Mouse (Mus musculus) left cerebral cortex, postnatal 10 days (tissue): Measurements from ENCODE around the gene Itpr3. TPM values are rescaled to one million over a fixed set of nuclear protein-coding genes. Genes with fewer than 3 reads are reported as not detected.
A peak's percentile ranks its signal among the peaks of the same experiment; 100 is the strongest.

Source experiments
- DNase-seq, 2 experiments: peaks; one replicate each; pipeline ENCODE4 v3.0.0; 2021 to 2022; ENCODE audit warnings: low spot score in 2 of 2, mixed read lengths in 1 of 2; ENCODE audit errors: extremely low spot score in 1 of 2
- intact Hi-C: fragments of 180-260 bp; cut with DNase I; formaldehyde crosslinking; loops from one replicate; pipeline ENCODE4 v1.15.1; 2025
- total RNA-seq, 2 experiments: library from RNA; stranded (reverse); gene quantifications; 2 replicates each; pipeline ENCODE4 v1.2.3; 2021

The Itpr3 gene
- total RNA-seq: 1 to 10 TPM; 2.1 to 2.9 TPM

GRCm38 (mm10) chr17:27056812-27057516 lies at the start of gene Itpr3:
Gene Itpr3, plus strand, starts transcription at chr17:27057304.
- intact Hi-C loops: no loop called here
- DNase-seq: peak in 1 of 2 experiments; percentile 81

DNA sequence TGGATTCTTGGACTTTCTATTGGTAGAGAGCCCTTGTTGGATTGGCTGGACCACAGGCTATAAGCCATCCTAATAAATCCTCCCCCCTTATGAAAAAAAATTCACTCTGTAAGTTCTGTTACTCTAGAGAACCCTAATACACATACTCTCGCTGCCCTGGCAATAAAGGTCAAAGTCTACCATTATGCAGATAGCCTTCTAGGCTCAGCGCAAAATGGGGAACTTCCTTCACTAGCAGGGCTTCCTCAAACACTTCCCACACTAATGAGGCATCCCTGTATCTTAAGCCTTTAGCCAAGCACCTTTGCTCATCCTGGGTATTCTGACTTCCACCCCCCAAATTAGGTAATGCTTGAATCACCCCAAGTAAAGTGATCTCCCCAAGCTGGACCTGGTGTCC lies 48.8 kb upstream of the Itpr3 start:
- no peak for DNase-seq
- intact Hi-C loops: no loop called here

DNA sequence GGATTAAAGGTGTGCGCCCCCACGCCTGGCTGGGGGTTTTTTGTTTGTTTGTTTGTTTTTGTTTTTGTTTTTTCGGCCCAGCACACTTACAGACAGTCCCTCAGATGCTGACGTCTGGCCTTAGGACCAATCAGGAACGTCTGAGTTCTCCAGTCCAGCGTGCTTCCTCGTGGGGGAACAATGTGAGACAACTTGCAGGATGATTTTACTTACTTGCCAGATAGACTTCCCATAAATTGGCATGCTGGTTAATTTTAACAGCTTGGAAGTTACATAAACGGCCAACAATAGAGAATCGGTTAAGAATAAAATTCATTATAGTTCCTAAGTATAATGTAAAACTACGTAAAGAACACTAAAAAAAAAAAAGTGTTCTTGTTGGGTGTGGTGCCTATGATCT lies 45.9 kb upstream of the Itpr3 start:
- intact Hi-C loops: no loop called here
- no peak for DNase-seq

DNA sequence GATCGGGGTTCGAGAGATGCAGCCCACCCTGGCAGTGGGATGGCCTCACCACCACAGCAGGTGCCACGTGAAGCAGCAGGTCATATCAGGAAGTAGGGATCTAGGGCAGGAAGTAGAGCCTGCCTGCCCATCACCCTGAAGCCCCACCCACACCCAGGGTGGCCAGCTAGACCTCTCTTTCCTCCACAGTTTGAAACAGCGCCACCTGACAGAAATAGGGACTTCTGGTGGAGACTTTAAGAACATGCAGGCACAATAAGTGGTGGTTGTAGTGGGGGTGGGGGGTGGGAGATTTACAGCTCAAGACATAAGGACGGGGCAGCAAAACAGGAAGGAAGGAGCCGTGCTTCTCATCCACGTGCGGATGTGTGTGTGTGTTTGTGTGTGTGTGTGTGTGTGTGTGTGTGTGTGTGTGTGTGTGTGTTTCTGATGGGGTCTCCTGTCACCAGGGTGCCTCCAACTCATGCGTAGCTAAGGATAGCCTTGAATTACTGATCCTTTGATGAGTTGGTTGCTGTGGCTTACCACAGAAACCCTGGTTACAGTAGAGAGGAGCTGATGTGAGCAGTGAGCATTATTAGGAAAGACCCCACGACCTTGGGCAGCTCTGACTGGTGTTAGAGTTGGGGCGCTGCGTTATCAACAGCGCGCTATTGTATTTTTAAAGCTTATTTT lies 45.0 kb upstream of the Itpr3 start:
- intact Hi-C loops: no loop called here
- DNase-seq: peak in 1 of 2 experiments; percentile 72

DNA sequence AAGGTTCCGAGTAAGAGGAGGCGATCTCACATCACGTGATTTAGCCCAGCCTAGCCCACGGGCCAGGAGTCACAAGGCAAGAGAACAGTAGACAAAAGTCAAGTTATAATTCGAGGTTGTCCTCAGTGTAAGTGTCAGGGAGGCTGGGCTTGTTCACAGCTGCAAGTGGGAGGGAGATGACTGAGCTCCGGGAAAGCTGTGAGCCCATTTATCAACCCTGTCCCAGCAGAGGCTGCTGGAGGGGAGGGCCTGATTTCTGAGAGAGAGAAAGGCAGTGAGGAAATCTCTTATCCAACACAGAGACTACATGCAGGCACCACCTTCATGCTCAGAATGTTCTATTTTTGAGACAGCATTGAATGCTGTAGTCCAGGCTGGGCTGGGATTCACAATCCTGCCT lies 44.2 kb upstream of the Itpr3 start:
- intact Hi-C loops: no loop called here
- no peak for DNase-seq

DNA sequence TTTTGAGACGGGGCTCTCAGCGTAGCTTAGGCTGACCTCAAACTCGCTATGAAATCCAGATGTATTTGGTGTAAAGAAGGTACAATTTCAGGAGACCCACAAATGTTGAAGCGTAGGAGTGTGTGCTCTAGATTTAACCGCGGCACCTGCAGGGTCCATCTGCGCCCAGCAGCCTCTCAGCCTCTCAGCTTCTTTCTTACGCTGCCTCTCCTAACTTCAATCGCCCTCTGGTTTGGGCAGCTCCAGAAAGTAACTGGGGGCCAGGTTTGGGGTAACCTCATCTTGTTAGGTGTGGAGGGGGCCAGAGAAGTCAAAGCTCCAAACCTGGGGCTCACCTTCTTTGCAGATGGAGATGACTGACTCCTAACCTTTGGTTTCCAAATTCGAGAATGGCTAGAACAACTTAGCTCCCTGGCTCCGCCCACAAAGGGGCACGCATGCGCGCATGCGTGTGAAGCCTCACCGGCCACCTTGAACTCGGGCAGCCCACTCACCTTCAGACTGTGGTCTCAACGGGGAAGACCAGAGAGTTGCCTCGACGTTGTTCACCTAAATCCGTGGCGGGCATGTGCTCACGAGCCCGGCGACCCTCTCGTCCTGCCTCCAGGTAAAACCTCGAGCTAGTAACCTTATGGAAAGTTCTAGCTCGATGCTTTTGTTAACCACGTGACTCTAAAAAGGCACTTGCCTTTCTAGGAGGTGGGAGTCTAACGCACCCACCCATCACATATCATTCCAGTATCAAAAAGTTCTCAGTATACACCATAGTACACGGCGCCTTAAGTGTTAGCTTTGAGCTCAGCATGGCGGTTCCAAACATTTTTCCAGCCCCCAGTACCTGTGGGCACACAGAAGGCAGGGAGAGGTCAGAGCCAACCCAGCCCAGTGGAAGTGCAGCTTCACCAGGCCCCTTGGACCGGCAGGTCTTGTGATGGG lies 39.3 kb upstream of the Itpr3 start:
- intact Hi-C loops: loop anchor here (5.0 kb wide), 1 partner anchor 46 kb away; the partner anchor contains the start of gene Zbtb9
- DNase-seq: peak; percentile 68 to 90

GRCm38 (mm10) chr17:27018555-27019196 lies 38.4 kb upstream of the Itpr3 start:
- peak in 1 of 2 experiments; percentile 55 for DNase-seq
- intact Hi-C loops: loop anchor here (5.0 kb wide), 1 partner anchor 46 kb away; the partner anchor contains the start of gene Zbtb9

DNA sequence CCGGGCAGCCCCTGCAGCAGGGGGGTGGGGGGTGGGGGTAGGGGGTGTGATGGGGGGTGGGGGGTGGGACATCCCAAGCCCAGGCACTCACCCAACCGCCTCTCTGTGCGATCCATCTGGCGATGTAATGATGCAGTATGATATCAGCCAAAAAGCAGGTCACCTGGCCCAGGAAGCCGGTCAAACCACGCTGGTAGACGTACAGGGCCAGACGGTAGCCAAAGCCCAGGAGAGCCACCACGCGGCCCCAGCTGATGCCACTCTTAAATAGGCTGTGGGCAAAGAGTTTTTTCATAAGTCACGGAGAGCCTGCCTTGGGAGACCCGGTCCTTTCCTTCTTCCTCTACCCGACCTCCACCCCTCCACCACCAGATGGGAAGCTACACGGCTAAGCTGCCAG lies 36.0 kb upstream of the Itpr3 start:
- intact Hi-C loops: no loop called here
- no peak for DNase-seq

- intact Hi-C loops: no loop called here
- DNase-seq: no peak
These were observed 35.4 kb upstream of the Itpr3 start for GRCm38 (mm10) chr17:27021736-27022135.

DNA sequence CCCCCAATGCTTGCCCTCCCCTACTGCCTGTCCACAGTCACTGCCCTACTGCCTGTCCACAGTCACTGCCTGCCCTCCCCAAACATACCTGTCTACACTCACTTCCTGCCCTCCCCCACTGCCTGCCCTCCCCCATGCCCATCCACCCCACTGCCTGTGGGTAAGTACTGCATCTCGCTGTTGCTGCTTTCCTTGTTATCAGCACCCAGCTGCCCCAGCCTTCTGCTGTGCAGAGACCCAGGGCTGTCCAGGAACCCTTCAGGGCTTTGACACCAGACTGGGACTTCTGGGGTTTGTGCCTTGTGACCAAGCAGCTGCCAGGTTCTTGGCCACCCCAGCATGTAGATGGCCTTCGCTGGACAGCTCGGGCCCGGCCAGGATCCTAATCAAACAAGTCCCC lies 33.8 kb upstream of the Itpr3 start:
- no peak for DNase-seq
- intact Hi-C loops: no loop called here

DNA sequence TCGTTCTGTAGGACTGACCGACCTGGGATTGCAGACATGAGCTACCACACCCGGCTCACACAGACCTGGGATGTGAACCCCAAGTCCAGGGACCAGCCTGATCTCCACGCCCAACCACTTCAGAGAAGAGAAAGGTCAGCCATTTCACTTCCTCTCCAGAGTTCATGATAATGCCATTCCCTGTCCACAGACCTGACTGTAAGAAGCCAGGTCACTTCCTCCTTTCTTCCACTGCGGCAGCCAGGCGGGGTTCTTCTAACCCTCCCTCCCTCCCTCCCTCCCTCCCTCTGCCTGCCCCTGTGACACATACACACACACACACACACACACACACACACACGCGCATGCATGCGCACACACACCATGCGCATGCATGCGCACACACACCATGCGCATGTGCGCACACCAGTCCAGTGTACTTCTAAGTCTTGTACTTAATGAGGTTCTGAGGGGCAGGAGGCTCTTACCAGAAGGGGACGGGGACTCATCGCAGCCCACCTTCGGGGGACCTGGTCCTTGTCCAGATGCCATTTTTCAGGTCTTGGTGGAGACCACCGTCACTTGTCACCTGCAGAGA lies 31.7 kb upstream of the Itpr3 start:
- no peak for DNase-seq
- intact Hi-C loops: loop anchor here (5.0 kb wide), 1 partner anchor 88 kb away; the partner anchor contains the start of gene Cuta

DNA sequence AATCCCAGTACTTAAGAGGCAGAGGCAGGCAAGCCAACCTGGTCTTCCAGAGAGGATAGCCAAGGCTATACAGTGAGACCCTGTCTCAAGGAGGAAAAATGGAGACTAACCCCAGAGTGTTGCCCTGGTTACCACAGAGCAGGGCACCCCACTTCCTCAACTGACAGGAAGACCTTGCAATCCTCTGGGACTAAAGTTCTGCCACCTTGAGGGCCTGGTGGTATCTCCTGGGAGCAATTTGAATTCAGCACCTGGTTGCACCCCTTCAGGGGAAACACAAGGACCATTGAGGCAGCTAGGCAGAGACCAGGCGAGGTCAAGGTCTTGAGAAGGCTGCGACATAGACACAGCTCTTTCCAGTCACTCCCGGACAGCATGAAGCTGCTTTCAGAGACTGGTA lies 31.2 kb upstream of the Itpr3 start:
- DNase-seq: no peak
- intact Hi-C loops: loop anchor here (5.0 kb wide), 1 partner anchor 89 kb away; the partner anchor contains the start of gene Cuta

GRCm38 (mm10) chr17:27027460-27028283 lies 29.4 kb upstream of the Itpr3 start:
- intact Hi-C loops: loop anchor here (5.0 kb wide), 1 partner anchor 90 kb away; the partner anchor contains the start of gene Cuta
- peak in 1 of 2 experiments; percentile 78 for DNase-seq

GRCm38 (mm10) chr17:27028284-27028795 lies 28.8 kb upstream of the Itpr3 start:
- intact Hi-C loops: loop anchor here (5.0 kb wide), 1 partner anchor 91 kb away; the partner anchor contains the start of gene Cuta

GRCm38 (mm10) chr17:27028909-27029308 lies 28.2 kb upstream of the Itpr3 start, which contains the start of gene Bak1:
Gene Bak1, minus strand, starts transcription at chr17:27029009.
- intact Hi-C loops: loop anchor here (5.0 kb wide), 1 partner anchor 92 kb away; the partner anchor contains the start of gene Cuta
- no peak for DNase-seq

More at GRCm38 (mm10) chr17:27028284-27028795, 28.8 kb upstream of the Itpr3 start:
- peak; percentile 85 to 93 for DNase-seq

- intact Hi-C loops: loop anchor here (5.0 kb wide), 1 partner anchor 92 kb away; the partner anchor contains the start of gene Cuta
- DNase-seq: no peak
These were observed 27.7 kb upstream of the Itpr3 start for GRCm38 (mm10) chr17:27029431-27029830.

GRCm38 (mm10) chr17:27030896-27031295 lies 26.2 kb upstream of the Itpr3 start:
- intact Hi-C loops: loop anchor here (5.0 kb wide), 3 partner anchors 56 to 491 kb away; partner anchors contain the start of gene Grm4
- DNase-seq: no peak
